Mouse (Mus musculus) hindbrain, embryonic 11.5 days (tissue): ENCODE data around the gene Ces1d. TPM values are rescaled to one million over a fixed set of nuclear protein-coding genes. Genes with fewer than 3 reads are reported as not detected.

Experiments
- polyA plus RNA-seq: library from polyadenylated mRNA; unstranded; fragments of >200 nt; fragmentation: Nextera tagmentation; extraction: Ambion mirVana; gene quantifications from 2 replicates; pipeline ENCODE4 v1.2.1, GENCODE M21; 2014

Gene Ces1d
- polyA plus RNA-seq, 1 experiment from 2014 or later = not detected

Other genes starting within 250 kb of the Ces1d start
- gene Slc6a2, start 237.8 kb downstream of the Ces1d start, polyA plus RNA-seq = 0.19 and 0.49 TPM in 2 replicates
- gene Ces1a, start 149.6 kb downstream of the Ces1d start, polyA plus RNA-seq = not detected in 2 replicates
- gene Ces1b, start 117.8 kb downstream of the Ces1d start, polyA plus RNA-seq = not detected in 2 replicates
- gene Ces1c, start 66.6 kb downstream of the Ces1d start, polyA plus RNA-seq = not detected in 2 replicates
- not detected in 2 replicates for gene Ces1e, start 31.8 kb upstream of the Ces1d start, polyA plus RNA-seq
- gene Ces1f, start 81.9 kb upstream of the Ces1d start, polyA plus RNA-seq = not detected in 2 replicates
- not detected in 2 replicates for gene Ces1g, start 139.5 kb upstream of the Ces1d start, polyA plus RNA-seq
- gene Ces1h, start 181.9 kb upstream of the Ces1d start, polyA plus RNA-seq = not detected in 2 replicates